Mouse (Mus musculus) stomach, postnatal 0 days (tissue): Measurements from ENCODE around the gene Senp3. TPM values are rescaled to one million over a fixed set of nuclear protein-coding genes. Genes with fewer than 3 reads are reported as not detected.

ENCODE experiments used
- ATAC-seq: fragments of 200-750 bp; cut with Nextera tagmentation; 2 replicates; pipeline ENCODE4 v1.8.0; 2017; ENCODE audit not compliant: low FRiP score, low TSS enrichment
- DNase-seq: peaks from one replicate; pipeline ENCODE4 v3.0.0-alpha.2; 2016; ENCODE audit warnings: low spot score
- H3K27ac ChIP-seq: fragments of 300-500 bp; sonication (generic); replicated peaks from 2 replicates; pipeline ENCODE4 v1.5.1; 2014; ENCODE audit warnings: mild to moderate bottlenecking, control low read depth
- H3K27me3 ChIP-seq: fragments of 300-500 bp; sonication (generic); 2 replicates; pipeline ENCODE4 v1.6.1; 2014; ENCODE audit warnings: low read length; ENCODE audit not compliant: control insufficient read depth, insufficient read depth
- H3K36me3 ChIP-seq: fragments of 300-500 bp; sonication (generic); 2 replicates; pipeline ENCODE4 v1.6.1; 2014; ENCODE audit warnings: low read length, mixed read lengths; ENCODE audit not compliant: control insufficient read depth, insufficient read depth
- H3K4me1 ChIP-seq: fragments of 300-500 bp; sonication (generic); replicated peaks from 2 replicates; pipeline ENCODE4 v1.6.1; 2014; ENCODE audit warnings: antibody characterized with exemption; ENCODE audit not compliant: control insufficient read depth, insufficient read depth
- H3K4me2 ChIP-seq: fragments of 300-500 bp; sonication (generic); replicated peaks from 2 replicates; pipeline ENCODE4 v1.6.1; 2014; ENCODE audit warnings: low read depth, mild to moderate bottlenecking, control low read depth, moderate library complexity
- H3K4me3 ChIP-seq: fragments of 300-500 bp; sonication (generic); 2 replicates; pipeline ENCODE4 v1.5.1; 2014; ENCODE audit warnings: low read depth, low read length, control low read depth
- H3K9ac ChIP-seq: fragments of 300-500 bp; sonication (generic); 2 replicates; pipeline ENCODE4 v1.6.1; 2014; ENCODE audit warnings: mild to moderate bottlenecking, low read length, control low read depth, mixed read lengths
- H3K9me3 ChIP-seq: fragments of 300-500 bp; sonication (generic); 2 replicates; pipeline ENCODE4 v1.6.1; 2016; ENCODE audit warnings: low read length; ENCODE audit not compliant: control insufficient read depth
- CTCF ChIP-seq: IDR thresholded peaks from 2 replicates; pipeline ENCODE4 v1.5.1; 2016; ENCODE audit warnings: antibody characterized with exemption, low read depth, mild to moderate bottlenecking, moderate library complexity
- EP300 ChIP-seq: optimal IDR thresholded peaks from 2 replicates; pipeline ENCODE3; 2016; ENCODE audit warnings: antibody characterized with exemption
- WGBS: fragments of 180-500 bp; shearing (Covaris S2); extraction: QIAGEN DNeasy Blood & Tissue Kit; methylation state at CpG from one replicate; pipeline ENCODE4 v1.1.7; 2014; 5-methylcytosine and 5-hydroxymethylcytosine counted together
- polyA plus RNA-seq: library from polyadenylated mRNA; unstranded; fragments of >200 nt; fragmentation: Nextera tagmentation; extraction: Ambion mirVana; gene quantifications from 2 replicates; pipeline ENCODE4 v1.2.1, GENCODE M21; 2015

The Senp3 gene
- polyA plus RNA-seq, 1 experiment from 2014 or later: 30.5 TPM

DNA sequence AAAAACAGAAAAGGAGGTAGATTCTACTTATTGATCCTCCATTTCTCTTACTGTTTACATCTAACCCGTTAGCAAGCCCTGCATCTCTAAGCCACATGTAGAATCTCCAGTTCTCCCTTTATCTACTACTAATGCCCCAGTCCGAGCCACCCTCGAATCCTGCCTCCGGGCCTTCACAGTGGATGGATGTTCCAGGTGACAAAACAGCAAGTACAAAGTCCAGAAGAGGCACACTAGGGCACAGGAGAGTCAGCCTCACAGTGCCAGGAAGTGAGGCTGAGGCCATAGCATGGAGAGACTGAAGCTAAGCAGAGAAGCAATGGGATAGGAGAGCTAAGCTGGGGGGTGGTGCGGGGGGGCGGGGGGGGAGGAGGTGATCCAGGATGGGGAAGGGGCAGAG, 11.0 kb upstream of the Senp3 start:
- no peak for TF ChIP-seq CTCF
- no peak for TF ChIP-seq EP300
- Histone ChIP-seq H3K9ac (no peak overlapping the region), H3K9me3 (no peaks in the 10 kb centered on the region), H3K27ac (no peak overlapping the region), H3K4me2 (no peak overlapping the region), H3K4me1 (no peaks in the 10 kb centered on the region), H3K36me3 (no peaks in the 10 kb centered on the region), H3K27me3 (no peaks in the 10 kb centered on the region), H3K4me3 (no peak overlapping the region)
- DNase-seq (no peak), ATAC-seq (peak; percentile 47)
- WGBS: 74% methylated on average over 6 of the region's 6 CpGs

- TF ChIP-seq EP300 (no peak), CTCF (no peak)
- no peaks in the 10 kb centered on the region for H3K36me3 ChIP-seq
- no peaks in the 10 kb centered on the region for H3K9me3 ChIP-seq
- H3K27me3 ChIP-seq: no peaks in the 10 kb centered on the region
- H3K27ac ChIP-seq: no peak overlapping the region
- ATAC-seq (no peak), DNase-seq (no peak)
- H3K4me1 ChIP-seq: no peaks in the 10 kb centered on the region
- H3K9ac ChIP-seq: no peak overlapping the region
- no peak overlapping the region for H3K4me2 ChIP-seq
- no peak overlapping the region for H3K4me3 ChIP-seq
- 73% methylated on average over 9 of the region's 9 CpGs for WGBS
Observed at GRCm38 (mm10) chr11:69692196-69692811, 10.4 kb upstream of the Senp3 start.

DNA sequence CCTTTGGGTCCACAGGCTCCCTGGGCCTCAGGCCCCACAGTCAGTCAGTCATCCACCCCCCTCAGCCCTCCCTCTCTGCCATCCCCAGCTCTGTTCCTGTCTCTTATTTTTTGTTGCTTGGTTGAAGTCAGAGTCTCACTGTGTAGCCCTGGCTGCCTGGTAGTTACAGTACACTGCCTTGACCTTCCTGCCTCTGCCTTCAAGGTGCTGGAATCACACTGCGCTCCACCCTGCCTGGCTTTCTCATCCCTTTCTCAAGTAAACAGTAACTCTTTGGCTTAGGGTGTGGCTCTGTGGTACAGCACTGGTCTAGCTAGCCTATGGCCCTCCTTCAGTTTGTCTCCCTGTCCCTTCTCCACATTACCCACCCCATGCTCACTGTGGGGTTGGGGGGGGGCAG, 8.0 kb upstream of the Senp3 start:
- no peak for ATAC-seq
- no peak for TF ChIP-seq CTCF

GRCm38 (mm10) chr11:69687061-69687460, 5.2 kb upstream of the Senp3 start:
- DNase-seq: no peak
- H3K36me3 ChIP-seq: no peaks in the 10 kb centered on the region
- no peaks in the 10 kb centered on the region for H3K27me3 ChIP-seq
- no peak overlapping the region for H3K4me3 ChIP-seq
- H3K9ac ChIP-seq: no peak overlapping the region
- H3K27ac ChIP-seq: peak overlapping the region; percentile 74
- H3K9me3 ChIP-seq: no peaks in the 10 kb centered on the region
- 0 out of 2 replicates have a peak overlapping the region, but pooled peaks have one; percentile 17 for H3K4me2 ChIP-seq
- 43% methylated on average over 5 of the region's 5 CpGs for WGBS
- peaks cover 9% of the 10 kb centered on the region for H3K4me1 ChIP-seq
- no peak for ATAC-seq
- TF ChIP-seq EP300: no peak
- no peak for TF ChIP-seq CTCF

More for the DNA sequence above, 8.0 kb upstream of the Senp3 start:
- H3K4me2 ChIP-seq: no peak overlapping the region
- H3K4me3 ChIP-seq: no peak overlapping the region
- H3K36me3 ChIP-seq: no peaks in the 10 kb centered on the region
- WGBS: 91% methylated on average over 1 of the region's 1 CpGs
- no peak overlapping the region for H3K27ac ChIP-seq
- H3K9ac ChIP-seq: no peak overlapping the region
- DNase-seq: no peak
- H3K27me3 ChIP-seq: no peaks in the 10 kb centered on the region
- no peaks in the 10 kb centered on the region for H3K9me3 ChIP-seq
- peaks cover 9% of the 10 kb centered on the region for H3K4me1 ChIP-seq

GRCm38 (mm10) chr11:69686377-69686776, 4.5 kb upstream of the Senp3 start:
- DNase-seq (peak; percentile 84), ATAC-seq (no peak)
- no peak overlapping the region for H3K9ac ChIP-seq
- peaks cover 9% of the 10 kb centered on the region for H3K4me1 ChIP-seq
- H3K27me3 ChIP-seq: no peaks in the 10 kb centered on the region
- no peaks in the 10 kb centered on the region for H3K36me3 ChIP-seq
- H3K9me3 ChIP-seq: no peaks in the 10 kb centered on the region
- no peak overlapping the region for H3K4me3 ChIP-seq
- TF ChIP-seq CTCF (no peak), EP300 (no peak)
- no peak overlapping the region for H3K4me2 ChIP-seq
- H3K27ac ChIP-seq: peak overlapping the region; percentile 74
- 11% methylated on average over 4 of the region's 4 CpGs for WGBS

DNA sequence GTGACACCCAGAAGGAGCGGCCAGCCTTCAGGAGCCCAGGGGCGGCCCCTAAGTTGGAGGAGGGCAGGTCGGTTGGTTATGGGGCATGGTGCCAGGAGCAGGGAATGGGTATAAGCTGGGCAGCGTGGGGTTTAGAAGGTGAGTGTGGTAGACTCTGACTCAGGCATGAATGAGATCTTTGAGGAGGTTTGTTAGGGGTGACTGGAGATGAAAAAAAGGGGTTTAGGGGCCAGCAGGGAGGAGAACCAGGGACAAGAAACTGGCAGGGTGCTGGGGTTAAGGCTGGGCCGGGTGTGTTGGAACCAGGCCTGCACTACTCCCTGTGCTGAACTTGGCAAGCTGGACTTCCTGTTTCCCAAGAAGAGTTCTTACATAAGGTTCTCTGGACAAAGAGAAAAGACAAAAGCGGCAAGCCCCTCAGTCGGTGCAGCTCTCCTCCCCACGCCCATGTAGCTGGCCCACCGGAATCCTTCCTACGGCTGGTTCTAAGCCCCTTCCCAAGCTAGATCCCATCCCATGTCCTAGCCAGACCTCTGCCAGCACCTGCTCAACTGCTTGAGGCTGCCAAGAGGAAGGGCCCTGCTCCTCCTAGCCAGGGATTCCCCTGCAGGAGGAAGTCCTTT, 3.8 kb upstream of the Senp3 start, which contains the start of gene Tnfsf13:
Tnfsf13 (minus strand) TSS at position 259 of the 623 bp plus-strand sequence.
- no peaks in the 10 kb centered on the region for H3K36me3 ChIP-seq
- DNase-seq: peak; percentile 56
- H3K9me3 ChIP-seq: no peaks in the 10 kb centered on the region
- no peak within 1 kb of the TSS for H3K4me3 ChIP-seq
- 39% methylated on average over 10 of the region's 10 CpGs for WGBS
- ATAC-seq: peak; percentile 30; the same call in 1 of the 2 replicates
- peak within 1 kb of the TSS; percentile 92 for H3K27ac ChIP-seq
- TF ChIP-seq EP300: no peak
- no peak for TF ChIP-seq CTCF
- H3K4me2 ChIP-seq: peak within 1 kb of the TSS; percentile 31; the same call in 1 of the 2 replicates
- peak within 1 kb of the TSS; percentile 51 for H3K9ac ChIP-seq
- peaks cover 12% of the 10 kb centered on the region for H3K4me1 ChIP-seq
- H3K27me3 ChIP-seq: no peaks in the 10 kb centered on the region
